ENCODE assay signal across 16 mouse cellular contexts in the genomic region with DNA sequence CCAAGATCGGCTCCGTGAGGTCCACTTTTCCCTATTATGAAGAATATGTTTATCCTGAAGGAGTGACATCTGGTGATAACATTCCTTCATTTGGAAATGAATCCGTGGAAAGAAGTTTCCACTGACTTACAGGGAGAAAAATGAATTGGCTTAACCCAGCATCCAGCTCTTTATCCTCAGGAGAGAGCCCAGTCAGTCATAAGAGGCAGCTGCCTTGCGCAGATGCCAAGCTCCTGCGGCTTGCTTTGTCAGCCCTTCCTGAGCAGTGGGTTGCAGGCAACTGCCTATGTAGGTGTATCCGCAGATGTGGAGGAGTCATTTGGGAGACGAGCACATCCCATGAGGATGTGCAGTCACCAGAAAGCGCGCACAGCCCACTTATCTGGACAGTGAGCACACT.
DNase-seq lines count a peak whose midpoint lies in the region; ATAC-seq and TF ChIP-seq lines count a peak whose summit lies in the region.
"Had no signal": no experiment of that assay in that cellular context is flagged by ENCODE, and none has a peak within 500 bp of the region (broad histone marks: within the 10 kb centered on the region; RNA-seq: fewer than 3 reads in every experiment).

No protein-coding gene starts in this region.

- 69% methylated on average over 9 of the region's 9 CpGs for WGBS in heart, adult 2 months
- WGBS in heart, embryonic 13.5 days, result 75% methylated on average over 9 of the region's 9 CpGs

- peak; percentile 62 to 67 for DNase-seq in heart, adult 2 months
- no peak for DNase-seq in heart, postnatal 36 days
- DNase-seq in gastrocnemius, adult 18-20 months (ENCODE audit: low spot score), result peak; percentile 58
- DNase-seq in skeletal muscle tissue, adult 2 months (ENCODE audit: low read depth, low spot score), result peak; percentile 77
- no peak for DNase-seq in ovary, postnatal 36 days (ENCODE audit: low spot score)
- DNase-seq: B cell, adult 2 months; cerebellum, adult 8-10 months; kidney, adult 9 months; kidney, postnatal 4 days; lung, postnatal 10 days; right cerebral cortex, postnatal 4 days had no signal

- no peaks in the 10 kb centered on the region for H3K36me3 ChIP-seq in heart, adult 2 months (ENCODE audit: control insufficient read depth, insufficient read depth, low read length)
- no peaks in the 10 kb centered on the region for H3K36me3 ChIP-seq in heart, embryonic 13.5 days
- H3K36me3 ChIP-seq: liver, embryonic 15.5 days; neural tube, embryonic 13.5 days had no signal

- intact Hi-C loops in heart, adult 2 months (cut with DNase I), result no loop called here
- intact Hi-C loops in heart, postnatal 36 days (cut with DNase I), result no loop called here

- no peaks in the 10 kb centered on the region for H3K79me2 ChIP-seq in heart, adult 2 months (replicated peaks; ENCODE audit: control insufficient read depth, insufficient read depth, low read length)

- H3K9me3 ChIP-seq in heart, embryonic 13.5 days, result no peaks in the 10 kb centered on the region
- H3K9me3 ChIP-seq: liver, embryonic 15.5 days; neural tube, embryonic 13.5 days had no signal

- no peak overlapping the region for H3K4me2 ChIP-seq in heart, embryonic 13.5 days
- H3K4me2 ChIP-seq: liver, embryonic 15.5 days; neural tube, embryonic 13.5 days had no signal

- no peak overlapping the region for H3K4me3 ChIP-seq in heart, adult 2 months
- H3K4me3 ChIP-seq in heart, embryonic 13.5 days, result no peak overlapping the region
- H3K4me3 ChIP-seq: liver, embryonic 15.5 days; neural tube, embryonic 13.5 days had no signal

- H3K4me1 ChIP-seq in heart, adult 2 months (ENCODE audit: control insufficient read depth, insufficient read depth, low read length), result peaks cover 7% of the 10 kb centered on the region
- peaks cover 26% of the 10 kb centered on the region for H3K4me1 ChIP-seq in heart, embryonic 13.5 days
- H3K4me1 ChIP-seq: neural tube, embryonic 13.5 days had no signal

- no peak for TF ChIP-seq POLR2A in heart, adult 2 months (IDR thresholded peaks at IDR 0.05; ENCODE audit: insufficient read depth, low read depth, low read length)

- no peaks in the 10 kb centered on the region for H3K27me3 ChIP-seq in heart, adult 2 months (ENCODE audit: control insufficient read depth, insufficient read depth, low read length)
- H3K27me3 ChIP-seq in heart, embryonic 13.5 days (replicated peaks), result peaks cover 39% of the 10 kb centered on the region
- H3K27me3 ChIP-seq: liver, embryonic 15.5 days; neural tube, embryonic 13.5 days had no signal

- peak overlapping the region; percentile 50 for H3K27ac ChIP-seq in heart, adult 2 months
- H3K27ac ChIP-seq in heart, embryonic 13.5 days (replicated peaks), result peak overlapping the region; percentile 37; the same call in 1 of the 2 replicates
- H3K27ac ChIP-seq: hindbrain, postnatal 0 days; liver, embryonic 15.5 days; neural tube, embryonic 13.5 days had no signal

- no peak overlapping the region for H3K9ac ChIP-seq in heart, adult 2 months (ENCODE audit: low read depth, low read length)
- no peak overlapping the region for H3K9ac ChIP-seq in heart, embryonic 13.5 days
- H3K9ac ChIP-seq: liver, embryonic 15.5 days; neural tube, embryonic 13.5 days had no signal

- TF ChIP-seq EP300 in heart, adult 2 months (IDR thresholded peaks at IDR 0.05; ENCODE audit: insufficient read depth, low read depth, low read length), result 0 out of 2 replicates have a peak, but pooled peaks have one; percentile 14

- no peak for TF ChIP-seq CTCF in heart, adult 2 months (IDR thresholded peaks at IDR 0.05)

- no peak for ATAC-seq in heart, embryonic 13.5 days (ENCODE audit: extremely low read depth, insufficient number of reproducible peaks, low FRiP score, low TSS enrichment)
- ATAC-seq in activated CD4-positive, CD25-positive, alpha-beta regulatory T cell, adult 4 months, result no peak
- ATAC-seq: hindbrain, postnatal 0 days had no signal

Comparison
In these comparisons a context has a peak if more than half of its experiments do, and no peak if none do; other contexts are left out.
1. DNase-seq: peak in heart, adult 2 months (2 of 2), gastrocnemius, adult 18-20 months (single experiment) and skeletal muscle tissue, adult 2 months (single experiment); none in heart, postnatal 36 days (0 of 2) and ovary, postnatal 36 days (single experiment).